Mouse (Mus musculus): ENCODE data around the gene Cfap57.
"Not testable (repeated sequence)": the region's sequence is repeated elsewhere in the genome, so short reads cannot be mapped to it uniquely, and the experiment has no call there.

Cfap57 gene

DNA sequence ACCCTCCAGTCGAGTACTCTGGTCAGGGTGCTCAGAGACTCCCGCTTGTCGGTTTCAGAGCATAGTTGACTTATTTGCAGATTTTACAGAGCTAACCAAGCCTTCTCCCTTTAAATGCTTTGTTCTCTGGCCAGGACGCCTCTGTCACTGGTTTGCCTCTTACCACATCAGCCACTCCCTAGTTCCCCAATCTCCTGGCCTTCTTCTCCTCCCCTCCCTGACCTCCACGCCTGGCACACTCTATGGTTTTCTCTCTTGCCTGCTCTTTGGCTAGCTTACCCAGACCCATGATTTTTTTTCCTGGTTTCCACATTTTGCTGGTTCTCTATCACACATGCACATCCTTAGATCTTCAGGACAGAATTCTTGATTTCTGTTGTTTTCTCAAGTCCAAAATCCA is 102.4 kb downstream of the Cfap57 start:
- no peak for DNase-seq (ENCODE audit: low spot score)

DNA sequence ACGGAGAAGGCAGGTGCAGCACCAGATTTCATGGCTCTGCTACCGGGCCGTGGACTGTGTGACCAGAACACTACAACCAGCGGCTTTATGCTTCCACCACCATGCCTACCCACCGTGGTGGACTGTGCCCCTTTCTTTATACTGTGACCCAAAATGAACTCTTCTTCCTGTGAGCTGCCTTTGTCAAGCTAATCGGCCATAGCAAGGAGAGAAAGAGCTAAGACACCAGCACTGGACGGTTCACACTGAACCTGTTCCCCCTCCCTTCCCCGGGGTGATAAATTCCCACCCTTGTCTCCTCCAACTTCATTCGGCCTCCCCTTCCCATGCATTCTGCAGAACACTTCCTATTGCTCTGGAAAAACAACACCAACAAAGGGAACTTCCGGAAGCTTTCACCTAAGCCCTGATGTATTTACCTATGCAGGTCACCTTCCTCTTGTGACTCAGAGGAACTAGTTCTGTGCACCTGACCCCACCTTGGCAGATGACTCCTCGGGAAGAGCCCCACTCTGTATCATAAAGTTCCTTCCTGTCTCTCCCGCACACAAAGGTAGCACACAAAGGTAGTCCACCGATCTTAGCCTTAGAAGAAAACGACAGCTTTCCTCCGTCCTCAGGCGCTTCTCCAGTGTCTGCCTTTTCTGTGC is 103.0 kb downstream of the Cfap57 start:
- DNase-seq (ENCODE audit: low spot score), result no peak

DNA sequence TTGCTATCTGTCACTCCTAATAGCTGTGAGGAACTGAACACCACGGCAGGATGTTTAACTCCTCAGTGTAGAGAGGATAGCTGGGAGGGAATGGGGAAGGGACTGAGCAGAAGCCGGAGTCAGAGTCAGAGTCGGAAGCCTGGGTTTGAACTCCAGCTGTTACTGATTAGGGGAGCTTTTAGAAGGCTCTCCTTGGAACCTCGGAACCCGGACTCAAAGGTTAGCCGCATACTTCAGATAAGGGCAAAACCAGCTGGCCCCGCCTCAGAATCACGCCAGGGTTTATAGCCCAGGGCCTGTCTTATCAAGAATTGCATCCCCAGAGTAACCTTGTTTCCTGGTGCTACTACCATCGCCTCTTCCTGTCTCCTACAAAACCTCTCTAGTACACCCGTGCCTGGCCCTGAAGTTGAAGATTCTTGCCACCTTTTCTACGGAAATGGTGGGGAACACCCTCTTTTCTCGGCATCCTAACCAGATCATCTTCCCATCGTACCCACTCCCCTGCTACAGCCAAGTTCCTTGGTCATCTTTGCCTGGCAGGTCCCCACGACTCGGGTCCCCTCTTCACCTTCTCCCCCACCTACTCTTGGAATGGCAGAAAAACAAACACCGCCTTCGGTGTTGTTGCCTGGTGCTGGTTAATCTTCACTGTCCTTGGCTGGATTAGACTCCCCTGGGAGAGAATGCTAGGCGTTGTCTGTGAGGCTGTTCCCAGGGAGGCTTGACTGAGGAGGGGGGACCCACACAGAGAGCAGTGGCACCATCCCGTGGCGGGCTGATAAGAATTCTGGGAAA is 103.7 kb downstream of the Cfap57 start:
- DNase-seq (ENCODE audit: low spot score), result no peak

DNA sequence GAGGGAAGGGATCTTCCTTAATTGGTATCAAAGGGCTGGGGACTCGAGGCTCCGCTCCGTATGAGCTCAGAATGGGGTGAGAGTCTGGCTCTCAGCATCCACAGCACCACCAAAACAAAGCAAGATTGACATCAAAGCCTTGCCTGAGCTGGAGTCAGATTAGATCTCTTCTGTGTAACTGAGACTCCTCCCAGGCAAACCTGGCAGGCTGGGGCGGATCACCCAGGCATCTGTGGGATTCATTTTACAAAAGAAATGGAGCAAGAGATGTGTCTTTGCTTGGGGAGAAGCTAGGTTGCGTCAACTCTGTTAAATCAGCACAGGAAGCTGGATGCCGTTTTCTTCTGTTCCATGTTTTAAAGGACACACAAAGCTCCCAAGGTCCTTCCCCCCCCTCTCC is 111.5 kb downstream of the Cfap57 start:
- DNase-seq (ENCODE audit: low spot score), result peak; percentile 53

DNA sequence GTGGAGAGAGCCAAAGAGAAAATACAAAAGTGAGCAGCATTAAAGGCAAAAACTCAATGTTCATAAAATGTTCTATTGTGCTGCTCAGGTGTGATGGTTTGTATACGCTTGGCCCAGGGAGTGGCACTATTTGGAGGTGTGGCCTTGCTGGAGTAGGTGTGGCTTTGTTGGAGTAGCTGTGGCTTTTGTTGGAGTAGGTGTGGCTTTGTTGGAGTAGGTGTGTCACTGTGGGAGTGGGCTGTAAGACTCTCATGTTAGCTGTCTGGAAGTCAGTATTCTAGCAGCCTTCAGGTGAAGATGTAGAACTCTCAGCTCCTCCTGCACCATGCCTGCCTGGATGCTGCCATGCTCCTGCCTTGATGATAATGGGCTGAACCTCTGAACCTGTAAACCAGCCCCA is 113.4 kb downstream of the Cfap57 start:
- not testable (repeated sequence) for DNase-seq (ENCODE audit: low spot score)

DNA sequence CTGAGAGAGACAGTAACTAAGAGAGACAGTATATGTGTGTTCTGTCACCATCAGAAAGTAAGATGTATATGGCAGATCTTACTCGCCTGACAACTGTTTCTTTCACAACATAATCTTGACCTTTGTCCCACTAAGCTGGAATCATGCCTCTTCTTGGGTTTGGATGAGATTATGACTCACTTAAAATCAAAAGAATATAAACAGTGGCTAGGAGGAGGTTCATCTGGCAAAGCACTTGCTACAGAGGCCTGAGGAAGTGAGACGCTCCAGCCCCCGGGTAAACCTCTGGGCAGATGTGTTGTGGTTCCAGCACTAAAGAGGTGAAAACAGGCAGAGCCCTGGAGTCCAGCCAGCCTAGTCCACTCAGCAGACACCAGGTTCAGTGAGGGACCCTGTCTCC is 115.0 kb downstream of the Cfap57 start:
- no peak for DNase-seq (ENCODE audit: low spot score)
